Mouse (Mus musculus): Measurements from ENCODE around the gene Fuk.
A peak's percentile ranks its signal among the peaks of the same experiment; 100 is the strongest.
"Not testable (repeated sequence)": the region's sequence is repeated elsewhere in the genome, so short reads cannot be mapped to it uniquely, and the experiment has no call there.

The Fuk gene

DNA sequence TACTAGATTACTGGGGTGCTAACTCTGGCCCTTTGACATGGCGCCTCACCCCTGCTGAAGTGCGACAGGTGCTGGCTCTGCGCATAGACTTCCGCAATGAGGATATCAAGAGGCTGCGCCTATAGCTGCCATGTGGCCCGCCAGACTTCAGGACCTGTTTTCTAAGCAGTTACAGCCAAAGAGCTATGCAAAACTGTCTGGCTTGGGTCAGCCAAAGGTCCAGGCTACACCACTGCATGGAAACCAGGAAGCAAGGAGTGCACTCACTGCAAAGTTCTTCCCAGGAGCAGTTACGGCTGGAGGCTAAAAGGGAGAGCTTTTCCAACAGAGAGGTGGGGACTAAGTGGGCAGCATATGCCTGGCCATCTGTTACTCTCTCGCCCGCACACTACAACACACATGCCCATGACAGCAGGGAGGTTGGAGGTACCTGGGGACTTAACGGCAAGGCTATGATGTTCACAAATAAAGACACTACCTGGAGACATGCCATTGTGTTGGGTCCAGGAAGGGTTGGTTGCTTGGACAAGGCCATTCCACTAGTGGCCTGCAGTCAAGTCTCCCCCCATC is 20.5 kb downstream of the Fuk start:
- DNase-seq (ENCODE audit: low read depth, low spot score), result no peak

DNA sequence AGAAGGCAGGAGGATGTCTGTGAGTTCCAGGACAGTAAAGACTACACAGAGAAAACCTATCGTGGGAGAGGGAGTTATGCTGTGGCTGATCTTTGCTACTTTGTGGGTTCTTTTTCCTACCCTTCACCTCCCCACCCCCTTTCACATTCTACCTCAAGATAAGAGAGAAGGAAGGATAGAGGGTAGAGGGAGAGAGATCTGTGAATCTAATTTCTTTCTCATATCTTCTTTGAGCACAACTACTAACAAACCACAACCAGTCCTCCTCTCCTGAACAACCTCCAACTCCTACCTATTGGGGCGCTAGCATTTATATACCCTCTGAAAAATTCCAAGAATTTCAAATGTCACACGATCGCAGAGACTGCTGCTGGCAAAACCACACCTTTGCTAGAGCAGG is 24.4 kb downstream of the Fuk start:
- DNase-seq (ENCODE audit: low read depth, low spot score), result no peak

DNA sequence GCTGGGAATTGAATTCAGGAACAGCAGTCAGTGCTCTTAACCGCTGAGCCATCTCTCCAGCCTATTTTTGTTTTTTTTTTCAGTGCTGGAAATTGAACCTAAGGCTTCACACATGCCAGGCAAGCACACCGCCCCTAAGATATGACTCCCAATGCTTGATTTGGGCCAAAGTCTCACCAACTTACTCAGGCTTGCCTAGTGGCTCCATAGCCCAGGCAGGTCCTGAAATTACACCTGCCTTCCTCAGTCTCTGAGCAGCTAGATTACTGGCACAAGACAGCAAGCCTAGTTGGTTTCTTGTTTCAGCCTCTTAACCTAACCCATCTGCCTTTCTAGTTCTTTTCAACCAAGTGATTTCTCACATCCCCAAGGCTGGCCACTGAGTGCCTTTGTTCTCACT is 31.8 kb downstream of the Fuk start:
- DNase-seq (ENCODE audit: low read depth, low spot score), result no peak

DNA sequence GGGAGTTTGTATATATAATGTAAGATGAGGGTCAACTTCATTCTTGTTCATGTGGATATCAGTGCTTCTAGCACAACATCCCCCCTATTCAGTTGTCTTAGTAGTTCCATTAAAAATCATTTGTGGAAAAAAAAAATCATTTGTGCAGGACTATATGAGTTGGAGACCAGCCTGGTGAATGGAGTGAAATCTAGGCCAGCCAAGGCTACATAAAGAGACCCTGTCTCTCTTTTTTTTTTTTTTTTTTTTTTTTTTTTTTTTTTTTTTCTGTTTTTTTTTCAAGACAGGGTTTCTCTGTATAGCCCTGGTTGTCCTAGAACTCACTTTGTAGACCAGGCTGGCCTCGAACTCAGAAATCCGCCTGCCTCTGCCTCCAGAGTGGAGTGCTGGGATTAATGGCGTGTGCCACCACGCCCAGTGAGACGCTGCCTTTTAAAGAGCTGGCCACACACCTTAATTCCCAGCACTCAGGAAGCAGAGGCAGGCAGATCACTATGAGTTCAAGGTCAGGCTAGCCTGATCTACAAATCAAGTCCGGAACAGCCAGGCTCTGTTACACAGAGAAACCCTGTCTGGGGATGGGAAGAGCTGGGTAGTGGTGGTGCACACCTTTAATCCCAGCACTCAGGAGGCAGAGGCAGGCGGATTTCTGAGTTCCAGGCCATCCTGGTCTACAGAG is 40.8 kb downstream of the Fuk start:
- not testable (repeated sequence) for DNase-seq (ENCODE audit: low read depth, low spot score)

DNA sequence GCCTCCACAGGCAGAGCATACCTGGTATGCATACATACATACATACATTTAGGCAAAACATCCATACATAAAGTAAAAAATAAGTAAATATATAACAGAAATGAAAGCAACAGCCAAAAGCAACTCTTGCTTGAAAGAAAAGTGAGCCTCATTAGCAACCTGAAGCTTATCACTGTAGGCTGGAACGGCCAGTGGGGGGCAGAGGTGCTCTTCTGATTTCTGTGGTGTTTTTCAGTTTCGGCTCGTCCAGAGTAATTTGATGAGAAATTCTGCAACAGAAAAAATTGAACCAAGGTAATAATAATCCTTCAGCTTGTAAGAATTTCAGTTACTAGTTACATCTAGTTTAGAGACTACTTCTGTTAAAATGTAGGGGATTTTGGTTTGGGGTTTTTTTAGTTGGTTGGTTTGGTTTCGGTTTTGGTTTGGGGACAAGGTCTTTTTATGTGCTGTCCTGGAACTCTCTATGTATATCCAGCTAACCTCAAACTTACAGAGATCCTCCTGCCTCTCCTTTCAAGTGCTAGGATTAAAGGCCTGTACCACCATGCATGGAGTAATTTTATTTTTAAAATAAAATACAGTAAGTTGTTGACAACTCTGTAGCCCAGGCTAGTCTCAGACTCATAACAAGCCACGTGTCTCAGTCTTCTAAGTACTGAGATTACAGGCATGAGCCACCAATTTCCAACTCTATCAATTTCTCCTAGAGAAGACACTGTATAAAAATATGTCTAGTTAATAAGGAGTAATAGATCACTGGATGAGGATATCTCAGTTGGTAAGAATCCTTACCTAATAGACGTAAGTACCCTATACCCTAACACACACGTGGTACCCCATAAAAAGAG is 42.4 kb downstream of the Fuk start:
- DNase-seq (ENCODE audit: low read depth, low spot score), result peak; percentile 78

DNA sequence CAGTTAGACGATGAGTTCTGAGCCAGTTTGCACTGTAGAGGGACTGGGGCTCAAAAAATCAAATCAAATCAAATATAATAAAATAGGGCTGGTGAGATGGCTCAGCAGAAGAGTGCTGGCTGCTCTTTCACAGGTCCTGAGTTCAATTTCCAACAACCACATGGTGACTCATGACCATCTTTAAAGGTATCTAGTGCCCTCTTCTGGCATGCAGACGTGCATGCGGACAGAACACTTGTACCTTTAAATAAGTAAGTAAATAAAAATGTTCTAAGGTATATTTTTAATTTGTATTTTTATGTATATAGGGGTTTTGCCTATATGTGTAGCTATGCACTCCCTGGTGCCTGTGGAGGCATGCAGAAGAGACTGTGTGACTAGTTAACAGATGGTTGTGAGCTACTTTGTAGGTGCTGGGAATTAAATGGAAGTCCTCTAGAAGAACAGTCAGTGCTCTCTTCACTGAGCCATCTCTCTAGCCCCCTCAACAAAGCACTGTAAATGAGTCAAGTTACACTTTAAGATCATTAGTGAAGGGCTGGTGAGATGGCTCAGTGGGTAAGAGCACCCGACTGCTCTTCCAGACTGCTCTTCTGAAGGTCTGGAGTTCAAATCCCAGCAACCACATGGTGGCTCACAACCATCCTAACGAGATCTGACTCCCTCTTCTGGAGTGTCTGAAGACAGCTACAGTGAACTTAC is 45.4 kb downstream of the Fuk start:
- peak; percentile 53 for DNase-seq (ENCODE audit: low read depth, low spot score)

DNA sequence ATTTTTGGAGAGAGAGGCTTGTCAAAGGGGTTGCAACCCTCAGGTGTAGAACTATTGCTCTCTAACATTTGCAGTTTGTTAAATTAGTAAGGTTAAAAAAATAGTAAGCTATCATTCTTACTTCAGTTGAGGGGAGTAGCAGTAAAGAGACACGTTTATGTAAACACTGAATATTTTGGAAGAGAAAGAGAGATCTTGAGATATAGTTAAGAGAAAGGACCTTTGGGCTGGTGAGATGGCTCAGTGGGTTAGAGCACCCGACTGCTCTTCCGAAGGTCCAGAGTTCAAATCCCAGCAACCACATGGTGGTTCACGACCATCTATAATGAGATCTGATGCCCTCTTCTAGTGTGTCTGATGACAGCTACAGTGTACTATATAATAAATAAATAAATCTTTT is 46.2 kb downstream of the Fuk start:
- DNase-seq (ENCODE audit: low read depth, low spot score), result not testable (repeated sequence)

DNA sequence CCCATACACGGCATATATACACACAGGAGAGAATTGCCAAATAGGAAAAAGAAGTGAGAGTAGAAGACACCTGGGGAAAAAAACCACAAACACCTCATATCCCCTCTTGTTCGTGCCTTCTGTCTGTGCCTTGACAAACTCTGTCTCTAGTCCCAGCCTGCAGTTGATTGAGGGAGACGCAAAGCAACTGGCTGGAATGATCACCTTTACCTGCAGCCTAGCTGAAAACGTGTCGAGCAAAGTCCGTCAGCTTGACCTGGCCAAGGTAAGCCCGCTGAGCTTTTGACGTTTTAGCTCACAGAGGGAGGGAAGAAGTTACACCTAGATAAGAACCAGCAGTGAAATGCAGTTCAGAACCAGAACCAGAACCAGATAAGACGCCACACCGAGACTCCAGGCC is 51.1 kb downstream of the Fuk start:
- DNase-seq (ENCODE audit: low read depth, low spot score), result no peak

DNA sequence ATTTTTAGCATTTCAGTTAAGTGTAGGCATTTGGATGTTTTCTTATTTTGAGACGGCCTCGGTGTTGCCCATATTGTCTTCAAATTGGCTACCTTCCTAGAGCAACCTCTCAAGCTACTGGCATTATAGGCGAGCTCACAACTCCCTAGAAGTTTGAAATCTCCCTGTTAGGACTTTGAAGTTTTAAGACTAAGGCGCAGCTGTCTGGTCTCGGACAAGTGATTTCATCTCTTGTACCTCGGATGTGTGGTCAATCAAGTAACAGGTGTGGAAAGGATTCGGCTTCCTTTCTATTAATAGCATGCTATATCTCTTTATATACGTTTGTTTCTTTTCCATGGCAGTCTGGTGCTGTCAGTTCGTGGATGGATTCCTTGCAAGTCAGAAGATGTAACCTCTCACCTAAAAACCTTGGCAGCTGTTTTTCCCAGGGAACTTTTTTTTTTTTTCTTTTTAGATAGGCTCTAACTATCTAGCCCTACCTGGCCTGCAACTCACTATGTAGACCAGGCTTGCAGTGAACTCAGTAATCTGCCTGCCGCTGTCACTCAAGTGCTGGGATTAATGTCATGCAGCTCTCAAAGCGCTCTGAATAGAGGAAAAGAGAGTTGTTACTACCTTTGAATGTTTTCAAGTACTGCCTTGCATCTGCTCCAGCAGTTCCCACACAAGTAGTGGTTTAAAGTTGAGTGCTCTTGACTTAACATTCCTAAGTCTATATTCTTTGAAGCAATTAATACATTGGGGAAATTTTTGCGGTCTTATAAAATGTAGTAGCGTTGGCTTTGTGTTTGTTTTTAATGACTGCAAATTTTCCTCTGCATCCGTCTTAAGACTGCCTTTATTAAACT is 54.4 kb downstream of the Fuk start:
- DNase-seq (ENCODE audit: low read depth, low spot score), result no peak

DNA sequence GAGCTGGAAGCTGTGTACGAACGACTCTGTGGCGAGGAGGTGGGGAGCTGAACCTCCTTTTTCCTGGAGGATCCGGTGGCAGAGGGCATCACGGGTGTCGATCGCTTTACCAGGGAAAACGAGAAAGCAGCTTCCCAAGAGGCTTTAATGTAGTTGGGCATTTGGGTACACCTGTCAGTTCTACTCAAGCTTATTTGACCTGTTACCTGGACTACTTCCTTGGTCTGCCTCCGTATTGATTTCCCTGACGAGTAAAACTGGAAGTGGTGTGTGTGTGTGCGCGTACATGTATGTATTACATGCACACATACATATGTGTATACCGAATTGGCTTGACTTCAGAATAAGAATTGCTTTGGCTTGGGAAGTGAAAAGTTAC is 55.1 kb downstream of the Fuk start:
- DNase-seq (ENCODE audit: low read depth, low spot score), result no peak

DNA sequence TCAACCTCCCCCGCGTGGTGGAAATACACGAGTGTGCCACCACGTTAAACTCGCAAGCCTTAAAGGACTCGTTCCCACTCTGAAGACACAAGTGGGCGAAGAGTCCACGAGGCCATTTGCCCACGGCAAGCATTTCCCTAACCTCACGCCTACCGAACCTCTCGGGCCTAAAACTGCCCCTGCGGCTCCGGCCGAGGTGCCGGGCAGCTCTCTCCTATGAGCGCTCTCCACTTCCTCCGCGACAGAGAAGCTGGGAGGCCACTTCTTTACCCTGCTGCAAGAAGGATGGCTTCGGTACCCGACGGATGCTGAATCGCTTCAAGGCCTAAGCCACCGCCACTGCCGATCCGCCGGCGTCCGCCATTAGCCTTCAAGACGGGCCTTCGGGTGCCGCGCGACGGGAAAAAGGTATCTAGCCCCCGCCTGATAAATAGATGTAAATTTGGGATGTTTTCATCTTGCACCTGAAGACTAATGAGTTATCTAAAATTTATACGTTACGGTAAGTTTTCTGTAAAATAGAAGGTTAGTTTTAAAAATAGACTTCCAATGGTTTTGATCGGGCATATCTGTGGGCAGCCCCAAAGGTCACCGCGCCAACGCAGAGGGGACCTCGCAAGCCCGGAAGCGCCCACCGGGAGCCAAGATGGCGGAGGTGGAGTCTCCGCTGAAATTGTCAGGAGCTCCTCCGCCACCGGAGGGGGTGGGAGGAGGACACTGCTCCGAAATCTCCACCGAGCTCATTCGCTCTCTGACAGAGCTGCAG is 55.7 kb downstream of the Fuk start, which contains the start of the genes Cog4 and Sf3b3:
Gene Cog4, plus strand, starts transcription at position 196 of the 766 bp plus-strand sequence.
Gene Sf3b3, minus strand, starts transcription at position 383 of the 766 bp plus-strand sequence.
- DNase-seq (ENCODE audit: low read depth, low spot score), result peak; percentile 94

DNA sequence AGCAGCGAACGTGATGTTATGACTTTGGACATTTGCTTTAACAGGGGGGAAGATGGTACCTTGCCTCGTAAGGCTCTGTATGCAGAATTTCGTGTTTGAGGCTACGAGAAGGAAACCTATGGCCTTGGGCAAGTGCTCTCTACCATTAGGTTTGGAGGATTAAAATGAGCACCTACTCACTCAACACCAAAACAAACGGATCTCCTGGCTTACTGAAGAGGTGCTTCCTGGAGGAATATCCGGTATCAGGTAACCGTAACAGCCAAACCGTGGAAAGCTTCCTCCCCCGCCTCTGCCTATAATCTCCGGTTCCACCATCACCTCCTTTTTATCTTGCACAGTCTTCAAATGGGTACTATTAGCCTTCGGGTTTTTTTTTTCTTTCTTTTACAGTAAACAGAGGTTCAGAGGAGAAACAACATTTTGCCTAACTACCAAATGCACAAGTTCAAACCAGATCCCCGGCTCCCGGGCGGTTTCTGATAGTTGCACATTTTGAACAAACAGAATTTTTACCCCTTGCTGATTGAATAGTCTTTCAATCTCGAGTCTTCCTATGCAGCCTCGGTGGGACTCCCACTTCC is 56.4 kb downstream of the Fuk start:
- peak; percentile 51 for DNase-seq (ENCODE audit: low read depth, low spot score)

DNA sequence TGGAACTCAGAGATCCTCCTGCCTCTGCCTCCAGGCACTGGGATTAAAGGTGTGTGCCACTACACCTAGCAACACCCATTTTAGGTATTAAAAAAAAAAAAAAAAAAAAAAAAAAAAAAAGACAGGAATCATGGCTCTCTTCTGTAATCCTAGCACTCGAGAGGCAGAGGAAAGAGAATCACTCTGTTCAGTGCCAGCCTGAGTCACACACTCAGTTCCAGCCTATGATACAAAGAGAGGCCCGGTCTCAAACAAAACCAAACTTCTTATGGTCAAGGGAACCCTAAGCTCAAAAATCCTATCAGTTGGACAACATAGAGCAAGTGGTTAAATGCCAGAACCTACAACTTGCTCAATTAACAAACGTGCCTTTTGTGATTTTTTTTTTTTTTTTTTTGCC is 57.3 kb downstream of the Fuk start:
- peak; percentile 7 for DNase-seq (ENCODE audit: low read depth, low spot score)

DNA sequence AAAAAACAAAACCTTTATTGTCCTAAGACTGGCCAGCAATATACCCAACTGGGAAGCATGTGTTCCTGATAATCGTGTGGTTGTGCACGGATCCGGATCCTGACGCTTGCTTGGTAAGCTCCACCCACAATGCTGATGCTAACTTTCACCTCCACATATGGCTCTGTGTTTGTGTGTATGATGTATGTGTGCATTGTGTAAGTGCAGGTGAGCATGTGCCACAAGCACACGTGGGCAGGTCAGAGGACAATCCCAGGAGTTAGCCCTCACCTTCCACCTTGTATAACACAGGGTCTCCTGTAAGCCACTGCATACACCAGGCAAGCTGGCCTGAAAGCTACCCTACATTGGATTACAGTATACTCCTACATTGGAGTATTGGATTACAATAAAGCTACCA is 59.1 kb downstream of the Fuk start:
- DNase-seq (ENCODE audit: low read depth, low spot score), result no peak

DNA sequence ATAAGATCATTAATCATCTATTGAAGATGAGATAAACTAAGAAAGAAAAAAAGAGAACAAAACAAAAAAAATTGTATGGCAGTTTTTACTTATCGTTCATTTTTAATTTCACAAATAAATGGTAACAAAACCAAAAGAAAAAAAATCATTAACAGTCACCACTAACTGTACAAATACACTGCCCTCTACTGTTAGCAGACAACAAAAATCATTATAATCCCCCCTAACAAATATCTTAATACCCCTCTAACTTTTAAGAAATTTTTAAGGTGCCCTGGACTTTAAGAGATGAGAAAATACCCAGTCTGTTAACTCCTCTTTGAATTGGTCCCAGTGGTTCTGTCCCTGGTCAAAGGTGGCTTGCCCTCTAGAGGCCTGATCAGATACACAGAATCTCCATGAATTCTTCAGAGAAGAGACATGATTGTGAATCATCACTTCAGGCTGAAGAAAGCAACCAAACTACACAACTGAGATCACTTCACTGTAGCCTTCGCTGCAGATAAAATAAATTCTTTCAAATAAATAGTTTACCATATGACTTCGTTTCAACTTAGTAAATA is 60.2 kb downstream of the Fuk start:
- DNase-seq (ENCODE audit: low read depth, low spot score), result peak; percentile 10

All from A20 (cell line).